Comparison of ENCODE assay signal across 8 mouse cellular contexts in the genomic region with DNA sequence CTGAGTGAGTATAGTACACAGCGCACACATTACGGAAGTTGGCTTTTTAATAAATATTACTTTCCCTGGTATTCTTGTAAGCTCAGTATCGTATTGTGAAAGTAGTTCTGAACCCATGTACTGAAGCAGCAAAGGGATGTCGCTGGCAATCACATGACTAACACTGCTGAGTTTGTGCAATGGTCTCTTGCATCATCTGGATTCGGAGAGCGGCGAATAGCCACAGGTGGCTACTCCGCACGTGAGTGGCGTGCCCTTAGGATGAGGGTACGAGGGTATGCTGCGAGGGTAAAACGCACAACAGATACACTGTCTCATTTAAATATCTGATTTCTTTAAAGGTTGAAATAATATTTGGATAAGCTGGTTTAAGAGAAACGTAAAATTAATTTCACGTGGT. TPM values are rescaled to one million over a fixed set of nuclear protein-coding genes. Genes with fewer than 3 reads are reported as not detected.
DNase-seq lines count a peak whose midpoint lies in the region; ATAC-seq lines count a peak whose summit lies in the region.

No protein-coding gene starts in this region.

- H3K9me3 ChIP-seq in heart, embryonic 12.5 days (replicated peaks), result no peaks in the 10 kb centered on the region
- no peaks in the 10 kb centered on the region for H3K9me3 ChIP-seq in hindbrain, embryonic 16.5 days (ENCODE audit: control insufficient read depth, low read length)

- DNase-seq in heart, postnatal 36 days, result no peak
- peak; percentile 64 for DNase-seq in adrenal gland, postnatal 10 days
- peak; percentile 28 to 43 for DNase-seq in lung, postnatal 4 days
- DNase-seq in ovary, postnatal 10 days (ENCODE audit: low spot score), result no peak
- no peak for DNase-seq in left cerebral cortex, postnatal 14 days (ENCODE audit: low spot score in 2 of 2)
- DNase-seq in right cerebral cortex, postnatal 25 days, result no peak

- peak overlapping the region; percentile 81 for H3K4me2 ChIP-seq in heart, embryonic 12.5 days
- peak overlapping the region; percentile 64 for H3K4me2 ChIP-seq in hindbrain, embryonic 16.5 days (ENCODE audit: low read length)

- intact Hi-C loops in heart, postnatal 36 days (cut with DNase I), result loop anchor here (5.0 to 10.0 kb wide), 2 partner anchors 75 to 577 kb away; partner anchors contain the start of gene Smim11
- intact Hi-C loops in left cerebral cortex, postnatal 14 days (cut with DNase I), result loop anchor here (5.0 kb wide), 1 partner anchor 190 kb away; no protein-coding TSS in a partner anchor

- H3K4me3 ChIP-seq in heart, embryonic 12.5 days, result peak overlapping the region; percentile 85
- peak overlapping the region; percentile 94 for H3K4me3 ChIP-seq in hindbrain, embryonic 16.5 days (ENCODE audit: low read length)

- WGBS in heart, embryonic 12.5 days, result 85% methylated on average over 15 of the region's 15 CpGs
- 88% methylated on average over 15 of the region's 15 CpGs for WGBS in hindbrain, embryonic 16.5 days

- peak overlapping the region; percentile 74; the same call in 1 of the 2 replicates for H3K9ac ChIP-seq in heart, embryonic 12.5 days
- no peak overlapping the region; the same call in 1 of the 2 replicates for H3K9ac ChIP-seq in hindbrain, embryonic 16.5 days (ENCODE audit: low read depth, low read length)

- peaks cover 22% of the 10 kb centered on the region for H3K4me1 ChIP-seq in heart, embryonic 12.5 days (replicated peaks)
- H3K4me1 ChIP-seq in hindbrain, embryonic 16.5 days (ENCODE audit: control insufficient read depth, insufficient read depth, low read depth, low read length), result peaks cover 26% of the 10 kb centered on the region

- H3K27ac ChIP-seq in heart, embryonic 12.5 days (ENCODE audit: poor library complexity, severe bottlenecking), result 0 out of 2 replicates have a peak overlapping the region, but pooled peaks have one; percentile 68
- no peak overlapping the region; the same call in 1 of the 2 replicates for H3K27ac ChIP-seq in hindbrain, embryonic 16.5 days (ENCODE audit: low read depth, low read length)

- no peaks in the 10 kb centered on the region for H3K27me3 ChIP-seq in heart, embryonic 12.5 days (replicated peaks)
- no peaks in the 10 kb centered on the region for H3K27me3 ChIP-seq in hindbrain, embryonic 16.5 days (replicated peaks; ENCODE audit: control insufficient read depth, insufficient read depth, low read length)

- H3K36me3 ChIP-seq in heart, embryonic 12.5 days, result peaks cover 13% of the 10 kb centered on the region
- H3K36me3 ChIP-seq in hindbrain, embryonic 16.5 days (ENCODE audit: control insufficient read depth, insufficient read depth, low read length), result no peaks in the 10 kb centered on the region

- ATAC-seq in heart, embryonic 12.5 days (ENCODE audit: insufficient number of reproducible peaks, low FRiP score), result no peak
- ATAC-seq in hindbrain, embryonic 16.5 days, result no peak

RNA-seq across cellular contexts. Expression of gene Cryzl1, which starts 1.3 kb away (rescaled TPM):
- 48.2 and 54.5 TPM in 2 replicates for polyA plus RNA-seq in heart, embryonic 12.5 days (2016; fragmentation: Nextera tagmentation; extraction: Ambion mirVana)
- 10 to 100 TPM; 25.6 to 26.4 TPM for total RNA-seq in heart, postnatal 36 days (2021)
- total RNA-seq in adrenal gland, postnatal 10 days (2021), result 10 to 100 TPM; 35.0 to 47.0 TPM
- polyA plus RNA-seq in hindbrain, embryonic 16.5 days (2015; fragmentation: Nextera tagmentation; extraction: Ambion mirVana), result 105 and 115 TPM in 2 replicates
- 10 to 100 TPM; 98.5 to 99.7 TPM for total RNA-seq in left cerebral cortex, postnatal 14 days (2021)

RNA-seq across cellular contexts. Expression of gene Itsn1, which starts 1.6 kb away (rescaled TPM):
- 29.7 and 31.2 TPM in 2 replicates for polyA plus RNA-seq in heart, embryonic 12.5 days (2016; fragmentation: Nextera tagmentation; extraction: Ambion mirVana)
- 10 to 100 TPM; 44.0 to 44.7 TPM for total RNA-seq in heart, postnatal 36 days (2021)
- 10 to 100 TPM; 31.7 to 52.0 TPM for total RNA-seq in adrenal gland, postnatal 10 days (2021)
- polyA plus RNA-seq in hindbrain, embryonic 16.5 days (2015; fragmentation: Nextera tagmentation; extraction: Ambion mirVana), result 49.6 and 52.7 TPM in 2 replicates
- total RNA-seq in left cerebral cortex, postnatal 14 days (2021), result 100 to 1,000 TPM; 118 to 127 TPM

RNA-seq across cellular contexts. Expression of gene Donson, which starts 38.9 kb away (rescaled TPM):
- 20.9 and 22.5 TPM in 2 replicates for polyA plus RNA-seq in heart, embryonic 12.5 days (2016; fragmentation: Nextera tagmentation; extraction: Ambion mirVana)
- total RNA-seq in heart, postnatal 36 days (2021), result 1 to 10 TPM; 2.9 to 3.3 TPM
- 10 to 100 TPM in 1 of 2 experiments, 1 to 10 TPM in 1; 8.4 to 11.6 TPM for total RNA-seq in adrenal gland, postnatal 10 days (2021)
- polyA plus RNA-seq in hindbrain, embryonic 16.5 days (2015; fragmentation: Nextera tagmentation; extraction: Ambion mirVana), result 19.4 and 21.5 TPM in 2 replicates
- 10 to 100 TPM; 21.0 to 23.6 TPM for total RNA-seq in left cerebral cortex, postnatal 14 days (2021)

Comparison
In these comparisons a context has a peak if more than half of its experiments do, and no peak if none do; other contexts are left out.
1. DNase-seq: peak in adrenal gland, postnatal 10 days (single experiment) and lung, postnatal 4 days (2 of 2); none in heart, postnatal 36 days (0 of 2), ovary, postnatal 10 days (single experiment), left cerebral cortex, postnatal 14 days (0 of 2) and right cerebral cortex, postnatal 25 days (single experiment).